Mouse (Mus musculus): ENCODE results near the gene Cdk6.

DNA sequence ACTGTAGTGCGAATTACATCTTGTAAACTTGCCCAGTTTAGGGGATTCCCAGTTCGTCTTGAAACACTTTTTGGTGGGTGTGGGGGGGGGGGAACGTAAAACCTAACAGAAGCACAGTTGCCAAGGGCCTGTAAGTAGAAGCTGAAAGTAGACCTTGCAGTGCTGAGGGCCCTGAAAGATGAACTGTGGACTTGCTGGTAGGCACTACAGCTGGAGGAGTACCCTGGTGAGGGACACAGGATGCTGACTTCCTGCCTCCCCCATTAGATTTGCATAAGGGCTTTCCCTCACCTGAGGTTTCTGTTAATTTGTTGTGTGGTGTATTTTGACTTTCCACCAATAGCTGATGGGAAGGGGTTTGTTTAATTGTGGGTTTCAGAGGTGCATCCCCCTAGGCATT is 42.3 kb downstream of the Cdk6 start:
- no peak for TF ChIP-seq POLR2A (IDR thresholded peaks at IDR 0.05; ENCODE audit: insufficient read depth, low read length)
- no peak for TF ChIP-seq CTCF (IDR thresholded peaks at IDR 0.05; ENCODE audit: low read depth, low read length)
- no peak for TF ChIP-seq EP300 (IDR thresholded peaks at IDR 0.05; ENCODE audit: insufficient read depth, low read depth, low read length)
